Mouse (Mus musculus): ENCODE results near the gene Gm42669. TPM values are rescaled to one million over a fixed set of nuclear protein-coding genes. Genes with fewer than 3 reads are reported as not detected.
A peak's percentile ranks its signal among the peaks of the same experiment; 100 is the strongest.

The Gm42669 gene
- polyA plus RNA-seq (2015; fragmentation: Nextera tagmentation; extraction: Ambion mirVana): 0.05 TPM in 1 of 2 replicates, not detected in the other

- no peak within 1 kb of the TSS for H3K4me3 ChIP-seq (replicated peaks)
These were observed at the start of gene Gm42669 for GRCm38 (mm10) chr5:107507321-107507720. TSS of gene Gm42669 (plus strand) at chr5:107507621.

GRCm38 (mm10) chr5:107462147-107463076, 45.0 kb upstream of the Gm42669 start:
- H3K36me3 ChIP-seq (replicated peaks): no peaks in the 10 kb centered on the region
- H3K4me1 ChIP-seq (replicated peaks): peaks cover 18% of the 10 kb centered on the region
- WGBS (ENCODE audit: insufficient replicate concordance): 35% methylated on average over 4 of the region's 4 CpGs
- no peaks in the 10 kb centered on the region for H3K9me3 ChIP-seq (replicated peaks)
- ATAC-seq (ENCODE audit: insufficient read depth): peak; percentile 88
- H3K4me3 ChIP-seq (replicated peaks): no peak overlapping the region
- H3K4me2 ChIP-seq: peak overlapping the region; percentile 8; the same call in 1 of the 2 replicates
- no peak overlapping the region for H3K9ac ChIP-seq
- peak overlapping the region; percentile 42; the same call in 1 of the 2 replicates for H3K27ac ChIP-seq (replicated peaks)
- no peaks in the 10 kb centered on the region for H3K27me3 ChIP-seq

More at GRCm38 (mm10) chr5:107507321-107507720, at the start of gene Gm42669:
- Histone ChIP-seq H3K4me1 (replicated peaks) (no peaks in the 10 kb centered on the region), H3K27me3 (no peaks in the 10 kb centered on the region), H3K27ac (replicated peaks) (no peak within 1 kb of the TSS), H3K9me3 (replicated peaks) (no peaks in the 10 kb centered on the region), H3K4me2 (no peak within 1 kb of the TSS), H3K9ac (no peak within 1 kb of the TSS), H3K36me3 (replicated peaks) (no peaks in the 10 kb centered on the region)
- ATAC-seq (ENCODE audit: insufficient read depth): no peak
- WGBS (ENCODE audit: insufficient replicate concordance): 61% methylated on average over 4 of the region's 4 CpGs

GRCm38 (mm10) chr5:107466501-107466900, 40.9 kb upstream of the Gm42669 start:
- ATAC-seq (ENCODE audit: insufficient read depth): no peak
- Histone ChIP-seq H3K9me3 (replicated peaks) (no peaks in the 10 kb centered on the region), H3K27me3 (no peaks in the 10 kb centered on the region), H3K4me2 (no peak overlapping the region), H3K4me3 (replicated peaks) (no peak overlapping the region), H3K27ac (replicated peaks) (no peak overlapping the region), H3K36me3 (replicated peaks) (no peaks in the 10 kb centered on the region), H3K9ac (no peak overlapping the region), H3K4me1 (replicated peaks) (peaks cover 32% of the 10 kb centered on the region)
- 55% methylated on average over 5 of the region's 5 CpGs for WGBS (ENCODE audit: insufficient replicate concordance)

- Histone ChIP-seq H3K27me3 (no peaks in the 10 kb centered on the region), H3K4me2 (no peak overlapping the region), H3K36me3 (replicated peaks) (0 out of 2 replicates have a peak, but pooled peaks cover under 1% of the 10 kb centered on the region), H3K27ac (replicated peaks) (no peak overlapping the region), H3K4me3 (replicated peaks) (no peak overlapping the region), H3K4me1 (replicated peaks) (peaks cover 33% of the 10 kb centered on the region), H3K9ac (no peak overlapping the region), H3K9me3 (replicated peaks) (no peaks in the 10 kb centered on the region)
- no peak for ATAC-seq (ENCODE audit: insufficient read depth)
- 72% methylated on average over 4 of the region's 4 CpGs for WGBS (ENCODE audit: insufficient replicate concordance)
These were observed 40.3 kb upstream of the Gm42669 start for GRCm38 (mm10) chr5:107467098-107467497.

GRCm38 (mm10) chr5:107470600-107471329, 36.7 kb upstream of the Gm42669 start:
- 30% methylated on average over 10 of the region's 10 CpGs for WGBS (ENCODE audit: insufficient replicate concordance)
- Histone ChIP-seq H3K36me3 (replicated peaks) (0 out of 2 replicates have a peak, but pooled peaks cover 2% of the 10 kb centered on the region), H3K4me1 (replicated peaks) (peaks cover 23% of the 10 kb centered on the region), H3K27ac (replicated peaks) (peak overlapping the region; percentile 92), H3K4me2 (peak overlapping the region; percentile 50), H3K4me3 (replicated peaks) (no peak overlapping the region), H3K27me3 (no peaks in the 10 kb centered on the region), H3K9me3 (replicated peaks) (no peaks in the 10 kb centered on the region), H3K9ac (no peak overlapping the region)
- ATAC-seq (ENCODE audit: insufficient read depth): peak; percentile 95

- WGBS (ENCODE audit: insufficient replicate concordance): 61% methylated on average over 2 of the region's 2 CpGs
These were observed 27.2 kb upstream of the Gm42669 start for GRCm38 (mm10) chr5:107480194-107480593.

GRCm38 (mm10) chr5:107488996-107489395, 18.4 kb upstream of the Gm42669 start:
- no peak overlapping the region for H3K9ac ChIP-seq
- WGBS (ENCODE audit: insufficient replicate concordance): 58% methylated on average over 4 of the region's 4 CpGs
- H3K27ac ChIP-seq (replicated peaks): no peak overlapping the region
- H3K36me3 ChIP-seq (replicated peaks): 0 out of 2 replicates have a peak, but pooled peaks cover 5% of the 10 kb centered on the region
- no peak overlapping the region for H3K4me2 ChIP-seq
- no peaks in the 10 kb centered on the region for H3K9me3 ChIP-seq (replicated peaks)
- ATAC-seq (ENCODE audit: insufficient read depth): no peak
- no peaks in the 10 kb centered on the region for H3K4me1 ChIP-seq (replicated peaks)
- no peaks in the 10 kb centered on the region for H3K27me3 ChIP-seq
- H3K4me3 ChIP-seq (replicated peaks): no peak overlapping the region

More at GRCm38 (mm10) chr5:107480194-107480593, 27.2 kb upstream of the Gm42669 start:
- Histone ChIP-seq H3K27me3 (no peaks in the 10 kb centered on the region), H3K9me3 (replicated peaks) (no peaks in the 10 kb centered on the region), H3K27ac (replicated peaks) (no peak overlapping the region), H3K4me1 (replicated peaks) (no peaks in the 10 kb centered on the region), H3K4me2 (no peak overlapping the region), H3K9ac (no peak overlapping the region), H3K36me3 (replicated peaks) (no peaks in the 10 kb centered on the region), H3K4me3 (replicated peaks) (no peak overlapping the region)
- no peak for ATAC-seq (ENCODE audit: insufficient read depth)

- no peak for ATAC-seq (ENCODE audit: insufficient read depth)
- Histone ChIP-seq H3K9me3 (replicated peaks) (peaks cover 4% of the 10 kb centered on the region; the same call in 1 of the 2 replicates), H3K27ac (replicated peaks) (no peak overlapping the region), H3K36me3 (replicated peaks) (peaks cover 10% of the 10 kb centered on the region; the same call in 1 of the 2 replicates), H3K4me1 (replicated peaks) (no peaks in the 10 kb centered on the region), H3K4me2 (no peak overlapping the region), H3K27me3 (no peaks in the 10 kb centered on the region), H3K9ac (no peak overlapping the region), H3K4me3 (replicated peaks) (no peak overlapping the region)
- 67% methylated on average over 9 of the region's 9 CpGs for WGBS (ENCODE audit: insufficient replicate concordance)
These were observed 16.4 kb upstream of the Gm42669 start for GRCm38 (mm10) chr5:107491036-107491435.

GRCm38 (mm10) chr5:107492471-107492870, 14.9 kb upstream of the Gm42669 start:
- H3K9me3 ChIP-seq (replicated peaks): peaks cover 4% of the 10 kb centered on the region; the same call in 1 of the 2 replicates
- no peak overlapping the region for H3K4me3 ChIP-seq (replicated peaks)
- no peak overlapping the region for H3K4me2 ChIP-seq
- H3K27ac ChIP-seq (replicated peaks): no peak overlapping the region
- no peaks in the 10 kb centered on the region for H3K27me3 ChIP-seq
- H3K4me1 ChIP-seq (replicated peaks): no peaks in the 10 kb centered on the region
- no peak overlapping the region for H3K9ac ChIP-seq
- WGBS (ENCODE audit: insufficient replicate concordance): 69% methylated on average over 2 of the region's 2 CpGs
- no peak for ATAC-seq (ENCODE audit: insufficient read depth)
- H3K36me3 ChIP-seq (replicated peaks): peaks cover 10% of the 10 kb centered on the region; the same call in 1 of the 2 replicates

- no peaks in the 10 kb centered on the region for H3K4me1 ChIP-seq (replicated peaks)
- no peak overlapping the region for H3K4me2 ChIP-seq
- no peak overlapping the region for H3K27ac ChIP-seq (replicated peaks)
- no peak overlapping the region for H3K9ac ChIP-seq
- ATAC-seq (ENCODE audit: insufficient read depth): no peak
- 79% methylated on average over 5 of the region's 5 CpGs for WGBS (ENCODE audit: insufficient replicate concordance)
- H3K9me3 ChIP-seq (replicated peaks): peaks cover 4% of the 10 kb centered on the region; the same call in 1 of the 2 replicates
- H3K4me3 ChIP-seq (replicated peaks): no peak overlapping the region
- H3K36me3 ChIP-seq (replicated peaks): peaks cover 10% of the 10 kb centered on the region; the same call in 1 of the 2 replicates
- no peaks in the 10 kb centered on the region for H3K27me3 ChIP-seq
These were observed 12.7 kb upstream of the Gm42669 start for GRCm38 (mm10) chr5:107494759-107495158.

- Histone ChIP-seq H3K27me3 (no peaks in the 10 kb centered on the region), H3K4me1 (replicated peaks) (no peaks in the 10 kb centered on the region), H3K4me3 (replicated peaks) (no peak overlapping the region), H3K36me3 (replicated peaks) (peaks cover 13% of the 10 kb centered on the region; the same call in 1 of the 2 replicates), H3K9ac (no peak overlapping the region), H3K9me3 (replicated peaks) (peaks cover 4% of the 10 kb centered on the region; the same call in 1 of the 2 replicates), H3K4me2 (no peak overlapping the region), H3K27ac (replicated peaks) (no peak overlapping the region)
- 76% methylated on average over 2 of the region's 2 CpGs for WGBS (ENCODE audit: insufficient replicate concordance)
- ATAC-seq (ENCODE audit: insufficient read depth): no peak
These were observed 11.4 kb upstream of the Gm42669 start for GRCm38 (mm10) chr5:107496047-107496446.

Measured in liver, embryonic 15.5 days (tissue).